Mouse (Mus musculus): ENCODE data around the gene Rabac1. TPM values are rescaled to one million over a fixed set of nuclear protein-coding genes. Genes with fewer than 3 reads are reported as not detected.

The Rabac1 gene
- polyA plus RNA-seq, 1 experiment from 2014 or later: 302 TPM

GRCm38 (mm10) chr7:24949958-24950623, 22.5 kb downstream of the Rabac1 start:
- Histone ChIP-seq H3K4me2 (no peak overlapping the region), H3K27me3 (peaks cover 70% of the 10 kb centered on the region), H3K9me3 (no peaks in the 10 kb centered on the region), H3K4me1 (replicated peaks) (peaks cover 47% of the 10 kb centered on the region), H3K27ac (replicated peaks) (no peak overlapping the region), H3K4me3 (no peak overlapping the region), H3K9ac (no peak overlapping the region), H3K36me3 (no peaks in the 10 kb centered on the region)
- ATAC-seq (ENCODE audit: low FRiP score, low read depth): 0 out of 2 replicates have a peak, but pooled peaks have one; percentile 4
- 1% methylated on average over 8 of the region's 8 CpGs for WGBS

- ATAC-seq (ENCODE audit: low FRiP score, low read depth): no peak; the same call in 1 of the 2 replicates
- peaks cover 45% of the 10 kb centered on the region for H3K4me1 ChIP-seq (replicated peaks)
- no peaks in the 10 kb centered on the region for H3K9me3 ChIP-seq
- peak overlapping the region; percentile 14; the same call in 1 of the 2 replicates for H3K4me3 ChIP-seq
- no peak overlapping the region for H3K27ac ChIP-seq (replicated peaks)
- no peaks in the 10 kb centered on the region for H3K36me3 ChIP-seq
- 3% methylated on average over 29 of the region's 29 CpGs for WGBS
- H3K4me2 ChIP-seq: peak overlapping the region; percentile 48
- H3K27me3 ChIP-seq: peaks cover 79% of the 10 kb centered on the region
- H3K9ac ChIP-seq: peak overlapping the region; percentile 30; the same call in 1 of the 2 replicates
These were observed 23.8 kb downstream of the Rabac1 start for GRCm38 (mm10) chr7:24948774-24949173.

- peaks cover 84% of the 10 kb centered on the region for H3K27me3 ChIP-seq
- H3K9ac ChIP-seq: no peak overlapping the region
- WGBS: 6% methylated on average over 7 of the region's 7 CpGs
- no peak overlapping the region for H3K4me2 ChIP-seq
- no peak overlapping the region for H3K4me3 ChIP-seq
- H3K27ac ChIP-seq (replicated peaks): no peak overlapping the region
- no peak for ATAC-seq (ENCODE audit: low FRiP score, low read depth)
- no peaks in the 10 kb centered on the region for H3K9me3 ChIP-seq
- no peaks in the 10 kb centered on the region for H3K36me3 ChIP-seq
- peaks cover 48% of the 10 kb centered on the region for H3K4me1 ChIP-seq (replicated peaks)
These were observed 25.1 kb downstream of the Rabac1 start for GRCm38 (mm10) chr7:24947316-24948048.

GRCm38 (mm10) chr7:24944257-24944950, 28.1 kb downstream of the Rabac1 start, which contains the start of gene Gm4881:
TSS of gene Gm4881 (minus strand) at chr7:24944494.
- Histone ChIP-seq H3K4me2 (peak within 1 kb of the TSS; percentile 69), H3K9me3 (no peaks in the 10 kb centered on the region), H3K36me3 (no peaks in the 10 kb centered on the region), H3K4me3 (peak within 1 kb of the TSS; percentile 39), H3K9ac (0 out of 2 replicates have a peak within 1 kb of the TSS, but pooled peaks have one; percentile 28), H3K27me3 (peaks cover 83% of the 10 kb centered on the region), H3K27ac (replicated peaks) (no peak within 1 kb of the TSS), H3K4me1 (replicated peaks) (peaks cover 28% of the 10 kb centered on the region)
- WGBS: under 1% methylated on average over 56 of the region's 72 CpGs
- ATAC-seq (ENCODE audit: low FRiP score, low read depth): no peak

- no peak overlapping the region for H3K4me2 ChIP-seq
- H3K9ac ChIP-seq: no peak overlapping the region
- H3K27ac ChIP-seq (replicated peaks): no peak overlapping the region
- H3K4me1 ChIP-seq (replicated peaks): peaks cover 20% of the 10 kb centered on the region
- 7% methylated on average over 6 of the region's 6 CpGs for WGBS
- peak overlapping the region; percentile 39; the same call in 1 of the 2 replicates for H3K4me3 ChIP-seq
- no peaks in the 10 kb centered on the region for H3K9me3 ChIP-seq
- ATAC-seq (ENCODE audit: low FRiP score, low read depth): no peak
- no peaks in the 10 kb centered on the region for H3K36me3 ChIP-seq
- H3K27me3 ChIP-seq: peaks cover 85% of the 10 kb centered on the region
These were observed 28.9 kb downstream of the Rabac1 start for GRCm38 (mm10) chr7:24943641-24944040.

- H3K9me3 ChIP-seq: no peaks in the 10 kb centered on the region
- 0 out of 2 replicates have a peak, but pooled peaks cover 4% of the 10 kb centered on the region for H3K36me3 ChIP-seq
- H3K4me3 ChIP-seq: no peak overlapping the region
- ATAC-seq (ENCODE audit: low FRiP score, low read depth): no peak
- H3K27ac ChIP-seq (replicated peaks): no peak overlapping the region
- H3K27me3 ChIP-seq: peaks cover 70% of the 10 kb centered on the region
- H3K4me2 ChIP-seq: no peak overlapping the region
- WGBS: 2% methylated on average over 14 of the region's 15 CpGs
- H3K4me1 ChIP-seq (replicated peaks): peaks cover 24% of the 10 kb centered on the region
- no peak overlapping the region for H3K9ac ChIP-seq
These were observed 40.9 kb downstream of the Rabac1 start for GRCm38 (mm10) chr7:24931651-24932050.

GRCm38 (mm10) chr7:24930475-24930874, 42.1 kb downstream of the Rabac1 start:
- no peak for ATAC-seq (ENCODE audit: low FRiP score, low read depth)
- no peak overlapping the region for H3K27ac ChIP-seq (replicated peaks)
- no peak overlapping the region for H3K9ac ChIP-seq
- H3K4me1 ChIP-seq (replicated peaks): peaks cover 24% of the 10 kb centered on the region
- H3K9me3 ChIP-seq: no peaks in the 10 kb centered on the region
- no peak overlapping the region for H3K4me2 ChIP-seq
- 33% methylated on average over 6 of the region's 6 CpGs for WGBS
- peaks cover 7% of the 10 kb centered on the region; the same call in 1 of the 2 replicates for H3K36me3 ChIP-seq
- H3K27me3 ChIP-seq: peaks cover 60% of the 10 kb centered on the region
- no peak overlapping the region for H3K4me3 ChIP-seq

Small RNA genes lying within 50 kb of the gene (microRNA-seq; reads per million reads assigned to microRNA genes)
- gene Mir7046 (0.87 reads per million), gene Mir7047 (2.2 reads per million, percentile 3 among the genes with 10 or more reads in this experiment)

Other genes starting within 250 kb of the Rabac1 start
- gene Gm4763, start 245.8 kb downstream of the Rabac1 start, polyA plus RNA-seq (2015; fragmentation: Nextera tagmentation; extraction: Ambion mirVana): not detected in 2 replicates
- 0.26 and 0.49 TPM in 2 replicates for gene Cd177, start 212.4 kb downstream of the Rabac1 start, polyA plus RNA-seq (2015; fragmentation: Nextera tagmentation; extraction: Ambion mirVana)
- 0.21 and 0.48 TPM in 2 replicates for gene Ceacam10, start 195.5 kb downstream of the Rabac1 start, polyA plus RNA-seq (2015; fragmentation: Nextera tagmentation; extraction: Ambion mirVana)
- 29.3 and 43.6 TPM in 2 replicates for gene Gm9844, start 110.5 kb downstream of the Rabac1 start, polyA plus RNA-seq (2015; fragmentation: Nextera tagmentation; extraction: Ambion mirVana)
- not detected in 2 replicates for gene Lypd4, start 102.8 kb downstream of the Rabac1 start, polyA plus RNA-seq (2015; fragmentation: Nextera tagmentation; extraction: Ambion mirVana)
- gene Dmrtc2, start 102.7 kb downstream of the Rabac1 start, polyA plus RNA-seq (2015; fragmentation: Nextera tagmentation; extraction: Ambion mirVana): 0.20 and 0.30 TPM in 2 replicates
- 1,106 and 1,236 TPM in 2 replicates for gene Rps19, start 88.4 kb downstream of the Rabac1 start, polyA plus RNA-seq (2015; fragmentation: Nextera tagmentation; extraction: Ambion mirVana)
- 0.17 and 0.46 TPM in 2 replicates for gene Cd79a, start 75.4 kb downstream of the Rabac1 start, polyA plus RNA-seq (2015; fragmentation: Nextera tagmentation; extraction: Ambion mirVana)
- 64.6 and 73.5 TPM in 2 replicates for gene Arhgef1, start 69.8 kb downstream of the Rabac1 start, polyA plus RNA-seq (2015; fragmentation: Nextera tagmentation; extraction: Ambion mirVana)
- 5.2 and 5.4 TPM in 2 replicates for gene Gm4881, start 28.3 kb downstream of the Rabac1 start, polyA plus RNA-seq (2015; fragmentation: Nextera tagmentation; extraction: Ambion mirVana)
- 487 and 576 TPM in 2 replicates for gene Atp1a3, start 33.2 kb upstream of the Rabac1 start, polyA plus RNA-seq (2015; fragmentation: Nextera tagmentation; extraction: Ambion mirVana)
- 18.3 and 18.5 TPM in 2 replicates for gene Grik5, start 99.6 kb upstream of the Rabac1 start, polyA plus RNA-seq (2015; fragmentation: Nextera tagmentation; extraction: Ambion mirVana)
- gene Zfp574, start 99.8 kb upstream of the Rabac1 start, polyA plus RNA-seq (2015; fragmentation: Nextera tagmentation; extraction: Ambion mirVana): 33.9 and 37.7 TPM in 2 replicates
- 29.6 and 33.4 TPM in 2 replicates for gene Pou2f2, start 207.0 kb upstream of the Rabac1 start, polyA plus RNA-seq (2015; fragmentation: Nextera tagmentation; extraction: Ambion mirVana)
- 16.5 and 17.3 TPM in 2 replicates for gene Dedd2, start 247.9 kb upstream of the Rabac1 start, polyA plus RNA-seq (2015; fragmentation: Nextera tagmentation; extraction: Ambion mirVana)
- 1.6 and 2.1 TPM in 2 replicates for gene Zfp526, start 248.7 kb upstream of the Rabac1 start, polyA plus RNA-seq (2015; fragmentation: Nextera tagmentation; extraction: Ambion mirVana)